Mouse (Mus musculus): ENCODE measurements around the gene Ccrl2.

GRCm38 (mm10) chr9:111054923-111055322, 2.4 kb downstream of the Ccrl2 start:
- TF ChIP-seq POLR2A (IDR thresholded peaks at IDR 0.05; ENCODE audit: control insufficient read depth, low read depth, low read length): no peak
- TF ChIP-seq CTCF (IDR thresholded peaks at IDR 0.05; ENCODE audit: control insufficient read depth, insufficient read depth, insufficient replicate concordance, low read depth, low read length): no peak
